Mouse (Mus musculus) bone marrow, adult 2 months (tissue): ENCODE data around the gene Aldh1l1.

Source experiments
- CTCF ChIP-seq: fragments of 200-500 bp; IDR thresholded peaks from 2 replicates; pipeline ENCODE4 v1.5.1; 2011; ENCODE audit warnings: low read length, control low read depth; ENCODE audit not compliant: control insufficient read depth, insufficient read depth
- POLR2A ChIP-seq: fragments of 200-500 bp; IDR thresholded peaks from 2 replicates; pipeline ENCODE4 v1.6.1; 2011; ENCODE audit warnings: low read depth, mild to moderate bottlenecking, control low read depth, low read length, borderline replicate concordance; ENCODE audit not compliant: control insufficient read depth

- no peak for TF ChIP-seq CTCF
- no peak for TF ChIP-seq POLR2A
Measured at GRCm38 (mm10) chr6:90604130-90604529, 117.9 kb downstream of the Aldh1l1 start.
